Mouse (Mus musculus): ENCODE measurements at regions not wholly inside any gene's neighbourhood (a gene's known extent, or its start where the extent isn't known, plus 50 kb on each side); places are given as distances from the start of the nearest gene placed in this dataset.

- DNase-seq: no peak
Observed at GRCm38 (mm10) chr2:148505651-148506050, 62.3 kb upstream of the Cd93 start.

GRCm38 (mm10) chr2:148503143-148503854 is 59.9 kb upstream of the Cd93 start:
- DNase-seq: no peak

- no peak for DNase-seq
Observed at GRCm38 (mm10) chr2:148502321-148502720, 59.0 kb upstream of the Cd93 start.

- no peak for DNase-seq
Observed at GRCm38 (mm10) chr2:148500235-148500936, 57.0 kb upstream of the Cd93 start.

GRCm38 (mm10) chr2:148497452-148498302 is 54.3 kb upstream of the Cd93 start:
- no peak for DNase-seq

GRCm38 (mm10) chr2:148496151-148497040 is 53.0 kb upstream of the Cd93 start:
- no peak for DNase-seq

GRCm38 (mm10) chr2:148495485-148495884 is 52.1 kb upstream of the Cd93 start:
- DNase-seq: no peak

GRCm38 (mm10) chr2:148493281-148493680 is 49.9 kb upstream of the Cd93 start:
- no peak for DNase-seq
